Mouse (Mus musculus): ENCODE measurements around the gene Scrt2. TPM values are rescaled to one million over a fixed set of nuclear protein-coding genes. Genes with fewer than 3 reads are reported as not detected.

The Scrt2 gene
- not detected for polyA plus RNA-seq (2014; fragmentation: Illumina TruSeq; extraction: RNeasy Lipid Tissue Mini Kit (QIAGEN cat#74804))

DNA sequence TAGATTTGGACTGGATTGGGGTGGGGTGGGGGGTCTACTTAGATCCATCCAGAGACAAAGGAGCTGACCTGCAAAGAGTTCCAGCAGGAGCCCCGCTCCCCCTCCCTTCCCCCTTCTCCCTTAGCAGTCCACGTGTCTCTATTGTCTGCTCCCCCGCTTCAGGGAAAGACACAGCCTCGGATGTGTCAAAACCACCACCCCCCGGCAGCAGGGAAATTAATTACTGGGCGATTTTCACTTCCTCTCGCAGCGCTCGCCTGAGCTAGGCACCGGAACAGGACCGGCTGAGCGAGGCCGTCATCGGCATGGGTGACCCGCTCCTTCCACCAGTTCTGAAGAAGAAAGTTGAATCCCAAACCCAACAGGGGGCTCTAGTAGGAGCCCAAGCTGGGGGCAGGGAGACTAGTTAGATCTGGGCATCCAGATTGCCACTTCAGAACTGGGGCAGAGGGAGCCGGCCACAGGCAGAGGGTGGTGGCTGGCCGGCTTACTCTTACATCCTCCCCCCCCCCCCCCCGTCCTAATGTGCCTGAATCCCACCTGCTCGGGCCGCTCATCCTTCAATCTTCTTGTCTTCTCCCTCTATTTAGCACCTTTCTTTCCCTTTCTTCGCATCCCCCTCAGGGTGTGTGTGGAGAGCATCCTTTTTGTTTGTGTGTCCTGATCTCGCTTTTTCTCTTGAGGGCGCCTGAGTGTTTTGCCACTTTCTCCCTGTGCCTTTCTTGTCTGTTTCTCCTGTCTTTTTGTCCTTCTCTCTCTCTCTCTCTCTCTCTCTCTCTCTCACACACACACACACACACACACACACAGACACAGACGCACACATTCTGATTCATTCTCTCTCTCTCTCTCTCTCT, at the start of gene Scrt2:
Scrt2 (plus strand) TSS at position 845 of the 857 bp plus-strand sequence.

DNA sequence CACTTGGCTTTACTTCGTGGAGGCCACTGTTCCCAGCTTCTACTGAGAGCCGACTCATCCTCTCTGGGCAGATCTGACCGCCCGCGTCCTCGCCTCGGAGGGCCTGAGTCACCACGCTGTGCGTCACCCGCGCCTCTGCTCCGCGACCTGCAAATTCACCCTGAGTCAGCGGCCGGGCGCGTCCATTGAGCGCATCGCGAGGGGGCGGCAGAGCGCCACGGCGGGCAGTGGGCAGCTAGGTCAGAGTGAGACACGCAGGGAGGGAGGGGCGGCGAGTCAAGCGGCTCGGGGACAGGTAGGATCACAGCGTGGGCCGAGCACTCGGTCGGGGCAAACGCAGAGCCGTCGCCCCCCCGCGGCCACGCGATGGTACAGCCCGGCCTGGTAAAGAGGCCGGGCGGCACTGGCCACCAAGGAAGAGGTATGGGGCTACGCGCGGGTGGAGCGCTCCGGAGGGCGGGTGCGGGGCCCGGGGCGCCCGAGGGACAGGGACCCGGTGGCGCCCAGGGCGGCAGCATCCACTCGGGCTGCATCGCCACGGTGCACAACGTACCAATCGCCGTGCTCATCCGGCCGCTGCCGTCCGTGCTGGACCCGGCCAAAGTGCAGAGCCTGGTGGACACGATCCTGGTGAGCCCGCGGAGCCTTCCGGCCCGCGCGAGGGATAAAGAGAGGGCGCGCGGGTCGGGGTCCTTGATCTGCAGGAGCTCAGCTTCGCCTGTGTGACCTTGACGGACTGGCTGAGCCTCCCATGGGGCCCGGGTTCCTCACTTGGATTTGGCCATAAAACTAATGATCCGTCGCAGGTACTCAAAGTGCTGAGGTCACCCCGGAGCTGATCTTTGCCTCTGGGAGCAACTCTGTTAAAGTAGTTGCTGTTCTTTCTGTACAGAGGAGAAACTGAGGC, 24.2 kb downstream of the Scrt2 start, which contains the start of gene Srxn1:
Srxn1 (plus strand) TSS at position 199 of the 907 bp plus-strand sequence.

GRCm38 (mm10) chr2:152143279-152144157, 62.2 kb downstream of the Scrt2 start, which contains the start of gene Tcf15:
TSS of gene Tcf15 (plus strand) at chr2:152143561.

Other genes starting within 250 kb of the Scrt2 start
- not detected for gene Rspo4, start 238.6 kb upstream of the Scrt2 start, polyA plus RNA-seq (2014; fragmentation: Illumina TruSeq; extraction: RNeasy Lipid Tissue Mini Kit (QIAGEN cat#74804))
- gene Angpt4, start 170.3 kb upstream of the Scrt2 start, polyA plus RNA-seq (2014; fragmentation: Illumina TruSeq; extraction: RNeasy Lipid Tissue Mini Kit (QIAGEN cat#74804)), result 0.43 TPM
- not detected for gene Fam110a, start 101.3 kb upstream of the Scrt2 start, polyA plus RNA-seq (2014; fragmentation: Illumina TruSeq; extraction: RNeasy Lipid Tissue Mini Kit (QIAGEN cat#74804))
- gene Slc52a3, start 85.0 kb upstream of the Scrt2 start, polyA plus RNA-seq (2014; fragmentation: Illumina TruSeq; extraction: RNeasy Lipid Tissue Mini Kit (QIAGEN cat#74804)), result 0.94 TPM
- gene Srxn1, start 24.0 kb downstream of the Scrt2 start, polyA plus RNA-seq (2014; fragmentation: Illumina TruSeq; extraction: RNeasy Lipid Tissue Mini Kit (QIAGEN cat#74804)), result 7.7 TPM
- gene Tcf15, start 62.0 kb downstream of the Scrt2 start, polyA plus RNA-seq (2014; fragmentation: Illumina TruSeq; extraction: RNeasy Lipid Tissue Mini Kit (QIAGEN cat#74804)), result not detected
- 241 TPM for gene Csnk2a1, start 145.3 kb downstream of the Scrt2 start, polyA plus RNA-seq (2014; fragmentation: Illumina TruSeq; extraction: RNeasy Lipid Tissue Mini Kit (QIAGEN cat#74804))
- 29.5 TPM for gene Tbc1d20, start 212.3 kb downstream of the Scrt2 start, polyA plus RNA-seq (2014; fragmentation: Illumina TruSeq; extraction: RNeasy Lipid Tissue Mini Kit (QIAGEN cat#74804))